Mouse (Mus musculus) myocyte (in vitro differentiated cells): Measurements from ENCODE around the gene Brpf1.

Source experiments
- MAX ChIP-seq: IDR thresholded peaks from one replicate; pipeline ENCODE4 v1.6.1; 2011; ENCODE audit warnings: low read depth, mild to moderate bottlenecking, control low read depth
- POLR2A ChIP-seq: IDR thresholded peaks from one replicate; pipeline ENCODE4 v1.6.1; 2011; ENCODE audit warnings: low read depth, mild to moderate bottlenecking, control low read depth, moderate library complexity; ENCODE audit not compliant: insufficient read length
- USF1 ChIP-seq: IDR thresholded peaks from one replicate; pipeline ENCODE4 v1.6.1; 2011; ENCODE audit warnings: low read depth, mild to moderate bottlenecking, control low read depth, moderate library complexity

DNA sequence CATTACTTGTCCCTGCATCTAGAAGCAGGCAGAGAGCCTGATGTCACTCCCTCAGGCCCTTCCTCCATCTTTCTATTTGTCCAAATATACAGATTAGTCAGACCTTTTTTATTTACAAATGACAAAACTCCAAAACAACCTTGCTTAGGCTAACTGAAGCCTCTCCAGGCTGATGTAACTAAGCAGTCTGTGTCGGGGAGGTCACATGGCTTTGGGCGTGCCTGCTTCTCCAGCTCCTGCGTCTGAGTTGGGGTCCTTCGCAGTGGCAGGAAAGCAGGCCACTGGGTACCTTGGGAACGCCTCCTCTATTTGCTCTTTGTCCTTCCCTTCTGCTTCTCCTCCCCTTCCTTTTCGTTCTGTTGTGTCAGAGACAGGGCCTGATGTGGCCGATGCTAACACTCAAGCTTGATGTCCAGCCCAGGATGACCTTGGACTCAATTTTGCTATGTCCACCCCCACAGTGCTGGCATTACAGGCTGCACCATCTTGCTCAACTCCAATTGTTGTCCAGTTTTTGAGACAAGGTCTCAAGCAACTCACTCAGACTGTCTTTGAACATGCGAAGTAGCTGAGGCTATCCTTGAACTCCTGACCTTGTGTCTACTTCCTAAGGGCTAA is 57.7 kb downstream of the Brpf1 start:
- no peak for TF ChIP-seq MAX
- no peak for TF ChIP-seq USF1
- no peak for TF ChIP-seq POLR2A
